Mouse (Mus musculus): ENCODE measurements around the gene Clrn2. TPM values are rescaled to one million over a fixed set of nuclear protein-coding genes. Genes with fewer than 3 reads are reported as not detected.

Clrn2 gene
- polyA plus RNA-seq, 1 experiment from 2014 or later, result not detected

DNA sequence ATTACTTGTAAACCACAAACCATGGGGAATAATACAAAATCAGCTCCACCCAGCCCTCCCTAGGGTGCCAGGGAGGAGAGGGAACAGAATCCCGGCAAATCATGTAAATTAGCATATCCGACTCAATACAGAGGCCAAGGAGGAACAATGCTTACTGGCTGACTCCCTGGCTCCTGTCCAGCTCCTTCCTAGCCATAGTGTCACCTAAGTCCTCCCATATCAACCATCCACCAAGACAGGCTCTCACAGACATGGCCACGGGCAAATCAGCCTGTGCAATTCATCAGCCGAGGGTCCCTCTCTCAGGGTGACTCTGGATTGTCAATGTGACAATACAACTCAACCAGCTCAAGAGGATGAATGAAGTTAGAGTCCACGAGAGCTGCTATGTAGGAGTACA, 4.9 kb upstream of the Clrn2 start:
- ATAC-seq (replicated peaks; ENCODE audit: extremely low read depth, insufficient read depth, low FRiP score), result no peak
- Histone ChIP-seq H3K4me2 (ENCODE audit: low read depth, low read length) (peak overlapping the region; percentile 98), H3K36me3 (ENCODE audit: control insufficient read depth, insufficient read depth) (peaks cover 6% of the 10 kb centered on the region; the same call in 1 of the 2 replicates), H3K27me3 (ENCODE audit: control insufficient read depth, insufficient read depth, low read length) (no peaks in the 10 kb centered on the region; the same call in 1 of the 2 replicates), H3K4me3 (ENCODE audit: low read length) (no peak overlapping the region; the same call in 1 of the 2 replicates), H3K9ac (ENCODE audit: low read length) (peak overlapping the region; percentile 86), H3K9me3 (replicated peaks; ENCODE audit: control insufficient read depth, low read length) (no peaks in the 10 kb centered on the region), H3K27ac (ENCODE audit: low read length) (no peak overlapping the region), H3K4me1 (ENCODE audit: control insufficient read depth, insufficient read depth, low read length) (peaks cover 10% of the 10 kb centered on the region)
- WGBS, result 52% methylated on average over 5 of the region's 5 CpGs

DNA sequence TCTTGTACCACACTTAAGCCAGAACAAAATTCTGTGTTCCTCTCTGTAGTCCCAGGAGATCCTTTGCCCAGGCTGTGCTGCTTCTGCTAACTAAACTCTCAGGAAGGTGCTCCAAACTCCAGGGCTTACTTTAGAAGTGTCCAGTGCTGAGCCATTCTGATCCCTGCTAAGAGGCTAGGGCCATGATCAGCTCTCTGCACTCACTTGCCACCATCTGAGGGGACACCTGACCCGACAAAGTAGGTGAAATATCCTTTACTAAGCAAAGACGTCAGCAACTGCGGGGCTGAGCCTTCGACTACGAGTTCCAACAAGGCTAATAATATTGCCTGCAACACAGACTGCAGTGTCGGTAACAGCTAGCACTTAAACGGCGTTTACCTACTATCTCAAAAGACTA, 4.3 kb upstream of the Clrn2 start:
- ATAC-seq (replicated peaks; ENCODE audit: extremely low read depth, insufficient read depth, low FRiP score), result no peak
- Histone ChIP-seq H3K27me3 (ENCODE audit: control insufficient read depth, insufficient read depth, low read length) (no peaks in the 10 kb centered on the region; the same call in 1 of the 2 replicates), H3K4me3 (ENCODE audit: low read length) (peak overlapping the region; percentile 83), H3K27ac (ENCODE audit: low read length) (no peak overlapping the region), H3K9ac (ENCODE audit: low read length) (peak overlapping the region; percentile 86), H3K4me2 (ENCODE audit: low read depth, low read length) (peak overlapping the region; percentile 98), H3K9me3 (replicated peaks; ENCODE audit: control insufficient read depth, low read length) (no peaks in the 10 kb centered on the region), H3K36me3 (ENCODE audit: control insufficient read depth, insufficient read depth) (peaks cover 4% of the 10 kb centered on the region; the same call in 1 of the 2 replicates), H3K4me1 (ENCODE audit: control insufficient read depth, insufficient read depth, low read length) (peaks cover 10% of the 10 kb centered on the region)
- WGBS, result 3% methylated on average over 8 of the region's 8 CpGs

DNA sequence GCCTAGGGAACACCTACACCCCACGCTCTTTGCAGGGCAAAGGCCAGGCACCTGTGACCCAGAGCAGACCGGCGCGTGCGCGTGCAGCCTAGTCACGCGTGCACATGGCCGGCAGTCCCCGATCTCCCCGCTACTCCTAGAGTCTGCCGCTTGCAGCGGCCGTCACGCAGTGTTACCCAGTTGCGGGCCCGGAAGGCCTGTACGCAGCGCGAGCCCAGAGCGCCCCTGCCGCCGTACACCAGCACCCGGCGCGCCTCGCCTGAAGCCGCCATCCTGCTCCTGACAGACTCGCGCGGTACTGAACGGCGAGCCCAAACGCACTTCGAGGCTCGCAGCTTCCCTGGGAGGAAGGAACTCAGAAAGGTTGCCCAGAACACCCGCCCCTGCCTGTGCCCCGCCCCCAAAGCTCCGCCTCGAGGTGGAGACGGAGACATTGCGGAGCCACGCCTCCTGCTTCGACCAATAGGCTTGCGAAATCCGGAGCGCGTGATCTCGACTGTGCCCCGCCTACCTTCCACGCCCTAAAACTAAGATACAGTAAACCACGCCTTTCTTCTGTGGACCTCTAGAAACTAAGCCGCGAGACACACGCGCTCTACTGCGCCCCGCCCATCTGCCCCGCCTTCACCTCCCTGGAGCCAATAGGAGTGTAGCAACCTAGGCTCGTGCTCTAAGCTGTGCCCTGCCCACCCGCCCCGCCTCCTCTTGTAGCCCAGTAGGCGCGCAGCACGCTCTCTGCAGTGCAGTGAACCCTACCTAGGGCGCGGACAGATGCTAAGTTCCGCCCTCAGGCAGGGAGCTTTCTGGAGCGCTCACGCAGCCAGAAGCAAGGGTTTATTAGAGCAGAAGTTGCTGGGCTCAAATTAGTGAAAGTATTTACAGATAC, 3.5 kb upstream of the Clrn2 start, which contains the start of gene Qdpr:
Gene Qdpr, minus strand, starts transcription at position 406 of the 886 bp plus-strand sequence.
- H3K9me3 ChIP-seq (replicated peaks; ENCODE audit: control insufficient read depth, low read length), result no peaks in the 10 kb centered on the region
- no peaks in the 10 kb centered on the region; the same call in 1 of the 2 replicates for H3K27me3 ChIP-seq (ENCODE audit: control insufficient read depth, insufficient read depth, low read length)
- H3K4me1 ChIP-seq (ENCODE audit: control insufficient read depth, insufficient read depth, low read length), result peaks cover 10% of the 10 kb centered on the region
- peak within 1 kb of the TSS; percentile 86 for H3K9ac ChIP-seq (ENCODE audit: low read length)
- ATAC-seq (replicated peaks; ENCODE audit: extremely low read depth, insufficient read depth, low FRiP score), result peak; percentile 99
- H3K4me2 ChIP-seq (ENCODE audit: low read depth, low read length), result peak within 1 kb of the TSS; percentile 98
- peak within 1 kb of the TSS; percentile 68 for H3K27ac ChIP-seq (ENCODE audit: low read length)
- under 1% methylated on average over 70 of the region's 70 CpGs for WGBS
- H3K4me3 ChIP-seq (ENCODE audit: low read length), result peak within 1 kb of the TSS; percentile 83
- no peaks in the 10 kb centered on the region for H3K36me3 ChIP-seq (ENCODE audit: control insufficient read depth, insufficient read depth)

DNA sequence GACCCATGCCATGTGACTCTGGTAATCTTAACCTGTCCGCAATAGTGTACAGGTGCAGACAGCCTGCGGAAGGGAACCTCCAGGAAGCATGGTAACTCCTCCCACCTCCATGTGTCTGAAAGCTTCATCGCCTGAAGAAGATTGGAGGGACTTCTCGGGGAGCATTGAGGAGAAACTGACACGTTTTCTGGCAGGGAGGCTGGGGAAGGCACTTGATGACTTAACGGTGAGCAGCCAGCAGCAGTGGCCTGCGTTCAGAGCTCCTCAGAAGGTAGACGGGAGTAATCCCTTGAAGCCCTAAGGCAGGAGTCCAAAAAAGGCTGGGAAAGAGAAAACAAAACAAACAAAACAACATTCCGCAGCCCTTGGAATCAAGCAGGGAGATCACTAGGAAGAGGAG, 905 bp downstream of the Clrn2 start:
- Histone ChIP-seq H3K27me3 (ENCODE audit: control insufficient read depth, insufficient read depth, low read length) (no peaks in the 10 kb centered on the region; the same call in 1 of the 2 replicates), H3K4me3 (ENCODE audit: low read length) (no peak overlapping the region), H3K9me3 (replicated peaks; ENCODE audit: control insufficient read depth, low read length) (no peaks in the 10 kb centered on the region), H3K4me2 (ENCODE audit: low read depth, low read length) (no peak overlapping the region), H3K9ac (ENCODE audit: low read length) (no peak overlapping the region), H3K36me3 (ENCODE audit: control insufficient read depth, insufficient read depth) (no peaks in the 10 kb centered on the region), H3K27ac (ENCODE audit: low read length) (no peak overlapping the region), H3K4me1 (ENCODE audit: control insufficient read depth, insufficient read depth, low read length) (no peaks in the 10 kb centered on the region)
- ATAC-seq (replicated peaks; ENCODE audit: extremely low read depth, insufficient read depth, low FRiP score), result no peak
- 37% methylated on average over 9 of the region's 9 CpGs for WGBS

DNA sequence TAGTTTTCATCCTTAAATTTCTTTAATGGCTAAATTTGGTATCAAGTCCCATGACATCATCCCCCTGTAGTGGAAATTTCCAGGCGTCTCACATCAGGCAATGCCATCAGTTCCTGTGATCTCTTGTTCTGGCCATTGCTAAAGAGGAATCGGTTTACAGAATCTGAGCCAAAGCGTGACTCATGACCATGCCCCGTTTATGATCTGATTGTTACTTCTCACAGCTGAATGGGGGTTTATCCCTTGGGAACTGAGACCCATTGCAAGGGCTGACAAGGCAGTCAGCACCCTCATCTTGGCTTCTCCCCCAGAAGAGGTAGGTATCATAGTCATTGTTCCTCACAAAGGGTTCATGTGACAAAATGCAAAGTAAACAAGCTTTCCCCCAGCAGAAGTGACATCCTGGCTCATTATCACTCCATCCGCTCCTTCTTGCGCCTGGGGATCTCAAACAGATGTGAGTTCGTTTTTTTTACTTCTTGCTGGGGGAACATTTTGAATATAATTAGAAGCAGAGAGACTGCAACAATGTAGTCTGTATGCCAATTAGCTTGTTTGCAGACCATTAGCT, 19.4 kb downstream of the Clrn2 start:
- ATAC-seq (replicated peaks; ENCODE audit: extremely low read depth, insufficient read depth, low FRiP score), result no peak
- Histone ChIP-seq H3K27me3 (ENCODE audit: control insufficient read depth, insufficient read depth, low read length) (peaks cover 3% of the 10 kb centered on the region; the same call in 1 of the 2 replicates), H3K4me3 (ENCODE audit: low read length) (no peak overlapping the region), H3K27ac (ENCODE audit: low read length) (no peak overlapping the region), H3K4me2 (ENCODE audit: low read depth, low read length) (no peak overlapping the region), H3K9me3 (replicated peaks; ENCODE audit: control insufficient read depth, low read length) (no peaks in the 10 kb centered on the region), H3K9ac (ENCODE audit: low read length) (no peak overlapping the region), H3K36me3 (ENCODE audit: control insufficient read depth, insufficient read depth) (no peaks in the 10 kb centered on the region), H3K4me1 (ENCODE audit: control insufficient read depth, insufficient read depth, low read length) (no peaks in the 10 kb centered on the region)
- 22% methylated on average over 7 of the region's 7 CpGs for WGBS

DNA sequence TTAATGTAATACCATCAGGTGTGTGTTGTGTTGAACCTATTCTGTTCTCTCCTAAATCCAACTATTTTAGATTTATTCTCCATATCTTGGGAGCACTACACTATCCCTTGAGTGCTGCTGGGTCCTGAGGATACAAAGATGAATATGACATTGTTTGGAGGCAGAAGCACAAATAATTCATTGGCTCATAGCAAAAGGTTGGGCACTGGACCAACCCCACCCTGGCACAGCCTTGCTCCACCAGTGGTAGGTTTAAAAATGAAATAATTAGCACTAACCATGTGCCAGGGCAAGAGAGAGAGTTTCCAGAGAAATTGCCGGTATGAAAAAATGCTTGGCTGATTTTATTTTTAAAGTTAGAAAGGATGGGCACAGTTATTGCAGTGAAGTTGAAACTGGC, 20.0 kb downstream of the Clrn2 start:
- Histone ChIP-seq H3K4me1 (ENCODE audit: control insufficient read depth, insufficient read depth, low read length) (no peaks in the 10 kb centered on the region), H3K36me3 (ENCODE audit: control insufficient read depth, insufficient read depth) (no peaks in the 10 kb centered on the region), H3K27me3 (ENCODE audit: control insufficient read depth, insufficient read depth, low read length) (peaks cover 3% of the 10 kb centered on the region; the same call in 1 of the 2 replicates), H3K4me3 (ENCODE audit: low read length) (no peak overlapping the region), H3K9ac (ENCODE audit: low read length) (no peak overlapping the region), H3K9me3 (replicated peaks; ENCODE audit: control insufficient read depth, low read length) (no peaks in the 10 kb centered on the region), H3K27ac (ENCODE audit: low read length) (no peak overlapping the region), H3K4me2 (ENCODE audit: low read depth, low read length) (no peak overlapping the region)
- ATAC-seq (replicated peaks; ENCODE audit: extremely low read depth, insufficient read depth, low FRiP score), result no peak
- WGBS, result 88% methylated on average over 1 of the region's 1 CpGs

DNA sequence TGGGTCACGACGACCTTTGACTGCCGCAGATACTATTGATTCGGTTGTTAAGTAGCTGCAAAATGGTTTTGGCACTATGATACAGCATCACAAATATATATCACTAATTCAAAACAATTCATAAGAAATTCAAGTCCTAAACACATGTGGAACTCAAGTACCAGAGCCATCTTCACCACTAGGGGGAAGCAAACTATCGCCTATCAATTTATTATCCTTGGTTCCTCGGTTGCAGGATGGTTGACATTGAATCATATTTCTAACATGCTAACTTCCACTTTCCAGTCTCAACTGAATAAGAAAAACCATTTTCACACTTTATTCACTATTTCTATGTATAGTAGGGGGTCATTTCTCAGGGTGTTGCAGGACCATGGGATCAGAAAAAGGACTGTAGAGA, 20.7 kb downstream of the Clrn2 start:
- Histone ChIP-seq H3K4me3 (ENCODE audit: low read length) (no peak overlapping the region), H3K27ac (ENCODE audit: low read length) (no peak overlapping the region), H3K9me3 (replicated peaks; ENCODE audit: control insufficient read depth, low read length) (no peaks in the 10 kb centered on the region), H3K4me1 (ENCODE audit: control insufficient read depth, insufficient read depth, low read length) (no peaks in the 10 kb centered on the region), H3K27me3 (ENCODE audit: control insufficient read depth, insufficient read depth, low read length) (peaks cover 3% of the 10 kb centered on the region; the same call in 1 of the 2 replicates), H3K36me3 (ENCODE audit: control insufficient read depth, insufficient read depth) (no peaks in the 10 kb centered on the region), H3K9ac (ENCODE audit: low read length) (no peak overlapping the region), H3K4me2 (ENCODE audit: low read depth, low read length) (no peak overlapping the region)
- 20% methylated on average over 6 of the region's 6 CpGs for WGBS
- ATAC-seq (replicated peaks; ENCODE audit: extremely low read depth, insufficient read depth, low FRiP score), result no peak

DNA sequence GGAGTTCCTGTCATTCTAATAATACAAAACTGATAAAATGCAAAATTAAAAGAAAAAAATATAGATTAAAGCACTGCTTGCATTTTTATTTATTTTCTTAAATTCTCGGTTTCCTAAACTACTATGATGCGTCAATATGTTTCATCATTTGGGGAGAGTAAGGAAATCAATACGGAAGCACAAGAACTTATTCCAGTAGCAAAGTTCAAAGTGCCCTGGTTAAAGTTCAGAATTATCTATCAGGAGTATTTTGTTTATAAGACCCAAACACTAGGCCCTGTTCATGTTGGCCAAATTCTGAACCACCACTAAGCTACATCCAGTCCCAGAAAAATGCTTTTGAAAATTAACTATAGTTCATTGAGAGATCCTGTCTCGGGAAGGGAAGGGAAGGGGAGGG, 21.2 kb downstream of the Clrn2 start:
- WGBS, result 56% methylated on average over 4 of the region's 4 CpGs
- no peaks in the 10 kb centered on the region for H3K4me1 ChIP-seq (ENCODE audit: control insufficient read depth, insufficient read depth, low read length)
- peaks cover 3% of the 10 kb centered on the region; the same call in 1 of the 2 replicates for H3K27me3 ChIP-seq (ENCODE audit: control insufficient read depth, insufficient read depth, low read length)
- H3K36me3 ChIP-seq (ENCODE audit: control insufficient read depth, insufficient read depth), result no peaks in the 10 kb centered on the region
- no peak overlapping the region for H3K4me2 ChIP-seq (ENCODE audit: low read depth, low read length)
- no peak for ATAC-seq (replicated peaks; ENCODE audit: extremely low read depth, insufficient read depth, low FRiP score)
- no peak overlapping the region for H3K9ac ChIP-seq (ENCODE audit: low read length)
- no peaks in the 10 kb centered on the region for H3K9me3 ChIP-seq (replicated peaks; ENCODE audit: control insufficient read depth, low read length)
- no peak overlapping the region for H3K27ac ChIP-seq (ENCODE audit: low read length)
- no peak overlapping the region for H3K4me3 ChIP-seq (ENCODE audit: low read length)

DNA sequence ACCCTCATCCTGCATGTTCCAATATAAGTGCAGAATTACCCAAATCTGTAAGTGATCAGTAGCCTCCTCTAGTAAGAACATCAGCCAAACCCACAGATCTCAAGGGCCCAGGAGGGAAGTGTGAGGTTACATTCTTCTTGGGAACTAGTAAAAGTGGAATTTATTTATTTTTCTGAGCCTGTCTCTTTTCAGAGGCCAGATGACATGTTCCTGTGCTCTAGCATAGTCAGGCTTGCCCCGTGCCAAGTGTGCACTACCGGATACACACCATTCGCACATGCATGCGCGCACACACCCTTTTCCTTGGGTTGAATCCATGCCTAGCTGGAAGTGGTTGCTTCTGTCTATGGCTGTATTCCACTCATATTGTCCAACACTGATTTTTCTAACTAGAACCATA, 22.2 kb downstream of the Clrn2 start:
- WGBS, result 81% methylated on average over 5 of the region's 5 CpGs
- Histone ChIP-seq H3K4me1 (ENCODE audit: control insufficient read depth, insufficient read depth, low read length) (no peaks in the 10 kb centered on the region), H3K27ac (ENCODE audit: low read length) (no peak overlapping the region), H3K9me3 (replicated peaks; ENCODE audit: control insufficient read depth, low read length) (no peaks in the 10 kb centered on the region), H3K4me3 (ENCODE audit: low read length) (no peak overlapping the region), H3K27me3 (ENCODE audit: control insufficient read depth, insufficient read depth, low read length) (peaks cover 3% of the 10 kb centered on the region; the same call in 1 of the 2 replicates), H3K9ac (ENCODE audit: low read length) (no peak overlapping the region), H3K4me2 (ENCODE audit: low read depth, low read length) (no peak overlapping the region), H3K36me3 (ENCODE audit: control insufficient read depth, insufficient read depth) (no peaks in the 10 kb centered on the region)
- no peak for ATAC-seq (replicated peaks; ENCODE audit: extremely low read depth, insufficient read depth, low FRiP score)

Measured in heart, embryonic 16.5 days (tissue).